Mouse (Mus musculus) adrenal gland, postnatal 36 days (tissue): Measurements from ENCODE around the gene Prpf19. TPM values are rescaled to one million over a fixed set of nuclear protein-coding genes. Genes with fewer than 3 reads are reported as not detected.

Experiments
- DNase-seq, 2 experiments: peaks; one replicate each; pipeline ENCODE4 v3.0.0; 2021; ENCODE audit warnings: mixed read lengths in 1 of 2
- total RNA-seq, 2 experiments: library from RNA; stranded (reverse); gene quantifications; 2 replicates each; pipeline ENCODE4 v1.2.3; 2021

The Prpf19 gene
- total RNA-seq, 2 experiments from 2014 or later = 122 to 188 TPM

- no peak for DNase-seq
Observed at GRCm38 (mm10) chr19:10892201-10892600, 2.8 kb upstream of the Prpf19 start.

GRCm38 (mm10) chr19:10895708-10896107 is 677 bp downstream of the Prpf19 start:
- peak; percentile 55 to 61 for DNase-seq

GRCm38 (mm10) chr19:10896849-10897248 is 1.8 kb downstream of the Prpf19 start:
- DNase-seq = no peak

- peak; percentile 51 to 66 for DNase-seq
Observed at GRCm38 (mm10) chr19:10897491-10897890, 2.5 kb downstream of the Prpf19 start.

GRCm38 (mm10) chr19:10900315-10900714 is 5.3 kb downstream of the Prpf19 start:
- no peak for DNase-seq

- no peak for DNase-seq
Observed at GRCm38 (mm10) chr19:10901046-10901445, 6.0 kb downstream of the Prpf19 start.

GRCm38 (mm10) chr19:10904512-10904911 is 9.5 kb downstream of the Prpf19 start:
- no peak for DNase-seq

GRCm38 (mm10) chr19:10904927-10905727 is 10.1 kb downstream of the Prpf19 start:
- DNase-seq = peak; percentile 86 to 89

GRCm38 (mm10) chr19:10905728-10906000 is 10.6 kb downstream of the Prpf19 start:
- no peak for DNase-seq

- DNase-seq = peak; percentile 59 to 70
Observed at GRCm38 (mm10) chr19:10907891-10908290, 12.9 kb downstream of the Prpf19 start.

GRCm38 (mm10) chr19:10909087-10909721 is 14.2 kb downstream of the Prpf19 start:
- no peak for DNase-seq

- no peak for DNase-seq
Observed at GRCm38 (mm10) chr19:10914291-10914690, 19.3 kb downstream of the Prpf19 start.

GRCm38 (mm10) chr19:10914870-10915269 is 19.8 kb downstream of the Prpf19 start:
- no peak for DNase-seq

- no peak for DNase-seq
Observed at GRCm38 (mm10) chr19:10916506-10916905, 21.5 kb downstream of the Prpf19 start.

GRCm38 (mm10) chr19:10918321-10918991 is 23.4 kb downstream of the Prpf19 start:
- DNase-seq = no peak

GRCm38 (mm10) chr19:10920532-10920931 is 25.5 kb downstream of the Prpf19 start, which contains the start of gene Zp1:
Gene Zp1, minus strand, starts transcription at chr19:10920632.
- DNase-seq = no peak

- peak in 1 of 2 experiments; percentile 19 for DNase-seq
Observed at GRCm38 (mm10) chr19:10921058-10921457, 26.0 kb downstream of the Prpf19 start.

GRCm38 (mm10) chr19:10924220-10924619 is 29.2 kb downstream of the Prpf19 start:
- no peak for DNase-seq

GRCm38 (mm10) chr19:10926123-10926621 is 31.1 kb downstream of the Prpf19 start:
- DNase-seq = no peak

- DNase-seq = no peak
Observed at GRCm38 (mm10) chr19:10926666-10927065, 31.6 kb downstream of the Prpf19 start.

GRCm38 (mm10) chr19:10930641-10931040 is 35.6 kb downstream of the Prpf19 start:
- DNase-seq = no peak

GRCm38 (mm10) chr19:10935029-10935428 is 40.0 kb downstream of the Prpf19 start:
- no peak for DNase-seq

GRCm38 (mm10) chr19:10936077-10936476 is 41.0 kb downstream of the Prpf19 start:
- DNase-seq = no peak
